Mouse (Mus musculus) CH12.LX (cell line): ENCODE measurements around the gene Nr5a2.

Source experiments
- BHLHE40 ChIP-seq: IDR thresholded peaks from 2 replicates; pipeline ENCODE4 v1.6.1; 2011; ENCODE audit warnings: mild to moderate bottlenecking, low read depth, low read length, improper control_type of control experiment
- CTCF ChIP-seq, 2 experiments: IDR thresholded peaks in 1 of 2; conservative IDR thresholded peaks in 1 of 2; 2 replicates each; pipeline ENCODE4 v1.5.1; 2011 to 2012; ENCODE audit warnings: low read depth in 2 of 2, low read length in 2 of 2, improper control_type of control experiment in 1 of 2, inconsistent platforms in 1 of 2, mild to moderate bottlenecking in 1 of 2, moderate library complexity in 1 of 2
- GABPA ChIP-seq: IDR thresholded peaks from 2 replicates; pipeline ENCODE4 v1.6.1; 2012; ENCODE audit warnings: low read depth, low read length, improper control_type of control experiment, inconsistent platforms; ENCODE audit not compliant: insufficient replicate concordance
- JUND ChIP-seq: conservative IDR thresholded peaks from 2 replicates; pipeline ENCODE4 v1.6.1; 2011; ENCODE audit warnings: low read depth, low read length, improper control_type of control experiment
- KAT2A ChIP-seq: IDR thresholded peaks from 2 replicates; pipeline ENCODE4 v1.6.1; 2012; ENCODE audit warnings: low read length, improper control_type of control experiment, inconsistent platforms; ENCODE audit not compliant: insufficient replicate concordance
- MAFK ChIP-seq: IDR thresholded peaks from 2 replicates; pipeline ENCODE4 v1.6.1; 2011; ENCODE audit warnings: low read length, improper control_type of control experiment; ENCODE audit not compliant: insufficient replicate concordance
- MAZ ChIP-seq: IDR thresholded peaks from 2 replicates; pipeline ENCODE4 v1.6.1; 2012; ENCODE audit warnings: low read depth, mild to moderate bottlenecking, inconsistent platforms, low read length, improper control_type of control experiment, moderate library complexity
- MEF2A ChIP-seq: IDR thresholded peaks from 2 replicates; pipeline ENCODE4 v1.6.1; 2014; ENCODE audit warnings: low read depth, mild to moderate bottlenecking, inconsistent platforms, low read length, improper control_type of control experiment, borderline replicate concordance
- POLR2A ChIP-seq: IDR thresholded peaks from 2 replicates; pipeline ENCODE4 v1.6.1; 2011; ENCODE audit warnings: low read depth, mild to moderate bottlenecking, improper control_type of control experiment, low read length
- POLR2AphosphoS2 ChIP-seq: IDR thresholded peaks from 2 replicates; pipeline ENCODE4 v1.6.1; 2011; ENCODE audit warnings: low read depth, low read length, improper control_type of control experiment
- RAD21 ChIP-seq: IDR thresholded peaks from 2 replicates; pipeline ENCODE4 v1.6.1; 2011; ENCODE audit warnings: low read depth, mild to moderate bottlenecking, low read length, improper control_type of control experiment, moderate library complexity
- UBTF ChIP-seq: IDR thresholded peaks from 2 replicates; pipeline ENCODE4 v1.6.1; 2012; ENCODE audit warnings: low read depth, mild to moderate bottlenecking, inconsistent platforms, low read length, improper control_type of control experiment, moderate library complexity
- USF1 ChIP-seq: IDR thresholded peaks from 2 replicates; pipeline ENCODE4 v1.6.1; 2014; ENCODE audit warnings: low read depth, mild to moderate bottlenecking, inconsistent platforms, low read length, improper control_type of control experiment

DNA sequence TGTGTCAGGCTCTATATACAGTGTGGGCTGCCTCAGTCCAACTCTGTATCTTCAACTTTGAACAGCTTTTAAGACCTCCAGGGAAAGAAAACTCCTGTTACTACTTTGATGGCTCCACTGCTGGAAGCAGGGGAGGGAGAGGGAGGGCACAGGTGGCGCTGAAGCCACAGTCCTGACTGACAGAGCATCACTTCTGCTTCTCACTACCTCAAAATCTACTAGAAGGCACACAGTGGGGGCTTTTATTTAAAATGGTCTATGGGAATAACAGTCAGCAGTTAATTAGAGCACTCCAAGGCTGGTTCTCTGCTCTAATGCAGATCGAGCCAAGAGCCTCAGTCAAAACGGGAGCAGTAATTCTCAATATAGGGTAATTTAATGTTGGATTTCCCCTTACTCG, 40.2 kb downstream of the Nr5a2 start:
- TF ChIP-seq POLR2A (no peak), MAFK (no peak), CTCF (conservative IDR thresholded peaks at IDR 0.05 in 1 of 2, IDR thresholded peaks at IDR 0.05 in 1 of 2; ENCODE audit: low read depth in 2 of 2, low read length in 2 of 2) (no peak), RAD21 (no peak), JUND (no peak), UBTF (no peak), KAT2A (no peak), POLR2AphosphoS2 (no peak), MAZ (no peak), BHLHE40 (no peak), USF1 (no peak), MEF2A (no peak), GABPA (no peak)
